Mouse (Mus musculus) bone marrow, adult 2 months (tissue): ENCODE results near the gene Atf4.

Source experiments
- CTCF ChIP-seq: fragments of 200-500 bp; IDR thresholded peaks from 2 replicates; pipeline ENCODE4 v1.5.1; 2011; ENCODE audit warnings: low read length, control low read depth; ENCODE audit not compliant: control insufficient read depth, insufficient read depth
- POLR2A ChIP-seq: fragments of 200-500 bp; IDR thresholded peaks from 2 replicates; pipeline ENCODE4 v1.6.1; 2011; ENCODE audit warnings: low read depth, mild to moderate bottlenecking, control low read depth, low read length, borderline replicate concordance; ENCODE audit not compliant: control insufficient read depth

DNA sequence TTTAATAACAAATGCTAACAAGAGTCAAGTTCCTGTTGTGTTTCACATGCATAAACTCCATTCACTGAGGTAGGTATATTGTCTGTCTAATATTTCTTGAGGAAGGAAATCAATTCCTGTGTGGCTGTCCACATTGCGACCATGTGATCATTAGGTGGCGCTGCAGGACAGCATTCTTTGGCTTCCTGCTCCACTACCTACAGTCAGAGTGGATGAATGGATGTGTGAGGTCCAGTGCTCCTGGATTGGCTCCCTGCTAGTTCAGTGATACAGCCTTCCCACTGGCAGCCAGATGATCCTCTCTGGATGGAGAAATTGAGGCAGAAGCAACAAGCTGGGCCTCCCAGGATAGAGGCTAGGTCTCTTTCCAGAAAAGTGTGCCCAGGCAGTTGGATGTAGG, 11.3 kb downstream of the Atf4 start:
- TF ChIP-seq CTCF: peak; percentile 87
- TF ChIP-seq POLR2A: no peak
